Mouse (Mus musculus) small intestine, adult 2 months (tissue): Measurements from ENCODE around the gene Cd93.

Experiments used
- CTCF ChIP-seq: fragments of 200-500 bp; IDR thresholded peaks from 2 replicates; pipeline ENCODE4 v1.5.1; 2012; ENCODE audit warnings: low read depth, mild to moderate bottlenecking, control low read depth, inconsistent platforms, low read length, moderate library complexity, mixed read lengths; ENCODE audit not compliant: insufficient replicate concordance, insufficient read length; ENCODE audit errors: extremely low read depth
- POLR2A ChIP-seq: fragments of 200-500 bp; IDR thresholded peaks from 2 replicates; pipeline ENCODE4 v1.6.1; 2012; ENCODE audit warnings: low read depth, mild to moderate bottlenecking, control low read depth, inconsistent platforms, low read length, moderate library complexity

DNA sequence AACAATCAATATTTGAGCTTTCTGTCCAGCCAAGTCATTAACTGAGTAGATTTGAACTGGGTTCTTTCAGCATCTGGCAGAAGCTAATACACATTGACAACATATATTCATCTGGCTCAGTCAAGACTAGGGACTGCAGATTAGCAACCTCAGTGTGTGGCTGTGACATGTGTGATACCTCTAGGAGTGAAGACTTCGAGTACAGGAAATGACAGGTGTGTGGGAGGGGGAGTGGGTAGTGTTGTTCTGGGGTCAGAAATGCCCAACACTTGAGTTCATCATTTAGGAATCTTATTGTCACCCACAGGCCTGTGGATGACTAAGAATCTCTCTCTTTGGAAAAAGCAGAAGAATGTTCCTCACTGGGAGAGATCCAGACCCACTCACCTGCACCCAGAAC lies 22.3 kb downstream of the Cd93 start:
- TF ChIP-seq POLR2A (no peak), CTCF (no peak)
